Mouse (Mus musculus): ENCODE data around the gene Rnf114.

Rnf114 gene

DNA sequence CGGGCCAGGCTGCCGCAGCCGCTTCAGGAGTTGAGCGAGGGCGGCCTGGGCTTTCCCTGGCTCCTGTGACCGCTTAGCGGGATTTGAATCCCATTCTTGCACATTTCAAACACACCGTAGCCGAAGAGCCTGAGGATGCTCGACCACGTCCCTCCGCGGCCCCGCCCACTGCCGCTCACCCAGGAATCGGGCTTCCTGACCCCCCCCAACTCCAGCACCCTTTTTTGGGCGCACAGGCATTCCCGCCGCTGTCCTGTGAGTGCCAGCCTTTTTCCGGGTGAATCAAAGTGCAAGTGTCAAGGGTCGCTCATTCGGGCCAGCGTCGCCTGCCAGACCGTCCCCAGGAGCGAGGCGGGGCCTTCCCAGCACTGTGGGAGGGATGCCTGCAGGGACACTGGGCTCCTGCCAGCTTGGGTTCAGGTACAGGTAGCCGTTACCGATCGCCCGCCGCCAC is 11.5 kb downstream of the Rnf114 start:
- DNase-seq (ENCODE audit: low read depth, low spot score) = no peak

DNA sequence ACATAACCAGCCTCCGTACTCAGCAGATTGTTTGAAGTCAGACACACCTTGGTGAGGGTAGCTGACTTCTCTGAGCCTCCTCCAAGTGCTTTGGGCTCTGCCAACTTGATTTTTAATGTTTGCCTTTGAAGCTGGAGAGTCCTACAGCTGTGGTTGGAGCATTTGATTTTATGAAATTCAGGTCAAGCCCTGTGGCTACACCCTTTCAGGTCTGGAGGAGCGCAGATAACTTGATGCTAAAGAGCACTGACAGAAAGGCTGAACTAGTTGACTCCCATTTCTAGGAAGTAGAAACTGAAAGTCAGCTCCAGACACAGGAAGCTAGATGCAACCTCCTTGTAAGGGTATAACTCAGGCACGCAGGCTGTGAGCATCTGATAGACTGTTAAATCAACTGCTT is 12.7 kb downstream of the Rnf114 start:
- DNase-seq (ENCODE audit: low read depth, low spot score) = no peak

DNA sequence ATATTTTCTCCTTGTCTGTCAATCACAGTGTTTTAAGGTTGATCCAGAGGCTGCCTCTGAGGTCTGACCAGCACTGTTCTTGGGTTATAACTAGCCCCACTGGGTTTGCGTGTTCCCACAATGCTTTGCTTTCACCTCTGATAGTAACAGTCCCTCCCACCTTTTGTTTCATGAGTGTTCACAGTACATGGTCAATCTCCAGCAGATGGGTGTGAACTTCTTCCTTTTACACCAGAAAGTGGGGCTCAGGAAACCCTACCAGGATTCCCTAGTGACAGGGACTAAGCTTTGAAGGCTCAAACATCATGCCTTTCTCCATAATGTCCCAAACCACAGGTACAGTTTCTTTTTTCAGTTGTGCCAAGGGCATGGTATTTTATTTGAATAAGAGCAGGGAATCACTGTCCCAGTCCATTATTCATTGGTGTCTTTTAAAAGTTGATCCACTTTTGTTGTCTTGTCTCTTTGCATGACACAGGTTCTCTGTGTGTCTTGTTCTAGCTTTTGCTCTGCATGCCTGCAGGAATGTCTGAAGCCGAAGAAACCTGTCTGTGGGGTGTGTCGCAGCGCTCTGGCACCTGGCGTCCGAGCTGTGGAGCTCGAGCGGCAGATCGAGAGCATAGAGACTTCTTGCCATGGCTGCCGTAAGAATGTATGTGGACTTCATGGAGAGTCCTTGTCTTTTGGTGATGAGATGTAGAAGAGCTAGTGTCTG is 14.3 kb downstream of the Rnf114 start:
- no peak for DNase-seq (ENCODE audit: low read depth, low spot score)

DNA sequence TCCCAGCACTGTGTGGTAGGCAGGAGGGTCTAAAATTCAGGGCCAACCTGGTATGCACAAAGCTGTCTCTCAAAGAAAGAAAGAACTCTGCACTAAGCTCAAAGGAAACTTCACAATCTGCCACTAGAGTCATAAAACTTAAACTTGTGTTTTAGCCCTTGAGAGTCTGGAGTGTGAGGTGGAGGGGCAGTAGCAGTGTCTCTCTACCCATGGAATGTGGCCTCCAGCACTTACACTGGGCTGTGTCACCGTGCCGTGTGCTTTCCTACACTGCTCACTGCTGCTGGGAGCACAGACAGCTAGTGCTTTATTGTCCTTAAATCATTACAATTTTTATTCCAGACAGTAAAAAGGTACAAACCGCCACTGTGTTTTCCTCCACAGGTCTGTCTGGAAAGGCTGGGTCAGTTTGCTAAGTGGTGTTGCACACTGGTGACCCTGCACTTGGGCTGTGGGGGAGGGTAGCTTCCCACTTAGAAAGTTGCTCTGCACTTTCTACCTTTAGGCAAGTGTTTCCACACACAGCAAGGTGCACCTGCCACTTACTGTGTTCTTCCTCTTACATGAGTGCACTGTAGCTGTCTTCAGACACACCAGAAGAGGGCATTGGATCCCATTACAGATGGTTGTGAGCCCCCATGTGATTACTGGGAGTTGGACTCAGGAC is 15.4 kb downstream of the Rnf114 start:
- DNase-seq (ENCODE audit: low read depth, low spot score) = no peak

DNA sequence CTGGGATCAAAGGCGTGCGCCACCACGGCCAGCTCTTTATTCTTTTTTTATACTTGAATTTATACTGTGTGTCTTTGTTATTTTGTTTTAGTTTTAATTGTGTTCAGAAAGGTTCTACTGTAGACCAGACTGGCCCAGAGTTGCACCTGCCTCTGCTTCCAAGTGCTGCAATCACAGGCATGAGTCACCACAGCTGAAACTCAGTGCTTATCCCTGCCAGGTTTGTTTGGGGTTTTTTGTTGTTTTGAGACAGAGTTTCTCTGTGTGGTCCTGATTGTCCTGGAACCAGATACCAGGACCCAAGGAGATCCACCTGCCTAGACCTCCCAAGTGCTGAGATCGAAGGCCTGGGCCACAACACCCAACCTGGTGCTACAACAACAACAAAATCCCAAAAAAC is 16.1 kb downstream of the Rnf114 start:
- DNase-seq (ENCODE audit: low read depth, low spot score) = no peak

DNA sequence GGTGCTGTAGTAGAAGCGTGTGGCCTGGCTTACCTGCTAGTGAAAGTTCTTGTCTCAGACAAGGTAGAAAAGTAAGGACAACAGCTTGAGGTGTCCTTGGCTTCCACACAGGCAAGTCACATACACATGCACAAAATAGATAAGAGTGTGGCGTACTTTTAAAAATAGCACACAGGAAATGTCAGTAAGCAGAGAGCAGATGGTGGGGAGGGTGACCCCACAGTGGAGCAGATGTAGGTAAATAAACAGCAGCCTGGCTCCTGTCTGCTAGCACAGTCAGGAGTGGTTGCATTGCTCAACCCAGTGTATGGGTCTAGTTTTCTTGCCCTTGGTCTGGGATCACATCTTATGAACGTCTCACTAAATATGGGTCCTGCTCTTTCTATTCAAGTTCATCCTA is 18.0 kb downstream of the Rnf114 start:
- no peak for DNase-seq (ENCODE audit: low read depth, low spot score)

DNA sequence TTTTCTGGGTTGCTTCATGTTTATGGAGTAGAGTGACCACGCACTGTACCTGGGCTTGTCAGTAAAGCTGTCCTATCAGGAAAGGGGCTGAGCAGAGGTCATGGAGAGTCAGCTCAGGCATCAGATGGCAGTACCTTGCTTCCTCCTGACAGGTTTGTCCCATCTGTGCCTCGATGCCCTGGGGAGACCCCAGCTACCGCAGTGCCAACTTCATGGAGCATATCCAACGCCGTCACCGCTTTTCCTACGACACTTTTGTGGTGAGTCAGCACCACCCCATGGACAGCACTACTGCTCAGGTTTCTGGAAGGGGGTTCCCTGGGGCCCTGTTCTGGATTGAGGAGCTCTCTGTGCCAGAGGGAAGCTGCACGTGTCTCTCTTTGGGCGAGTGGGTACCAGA is 19.9 kb downstream of the Rnf114 start:
- no peak for DNase-seq (ENCODE audit: low read depth, low spot score)

DNA sequence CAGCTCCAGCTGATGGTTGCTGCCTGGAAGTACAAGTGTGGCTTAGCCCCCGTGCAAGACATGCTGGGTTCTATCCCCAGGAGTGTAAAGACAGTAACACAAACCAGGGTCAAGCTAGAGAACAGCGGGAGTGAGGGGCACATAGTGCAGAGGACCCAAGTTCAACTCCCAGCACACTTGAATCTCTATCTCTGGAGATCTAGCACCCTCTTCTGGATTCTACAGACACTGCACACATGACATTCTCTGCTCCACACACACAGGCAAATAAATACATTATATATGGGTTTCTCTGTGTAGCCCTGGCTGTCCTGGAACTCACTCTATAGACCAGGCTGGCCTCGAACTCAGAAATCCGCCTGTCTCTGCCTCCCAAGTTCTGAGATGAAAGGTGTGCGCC is 20.5 kb downstream of the Rnf114 start:
- no peak for DNase-seq (ENCODE audit: low read depth, low spot score)

DNA sequence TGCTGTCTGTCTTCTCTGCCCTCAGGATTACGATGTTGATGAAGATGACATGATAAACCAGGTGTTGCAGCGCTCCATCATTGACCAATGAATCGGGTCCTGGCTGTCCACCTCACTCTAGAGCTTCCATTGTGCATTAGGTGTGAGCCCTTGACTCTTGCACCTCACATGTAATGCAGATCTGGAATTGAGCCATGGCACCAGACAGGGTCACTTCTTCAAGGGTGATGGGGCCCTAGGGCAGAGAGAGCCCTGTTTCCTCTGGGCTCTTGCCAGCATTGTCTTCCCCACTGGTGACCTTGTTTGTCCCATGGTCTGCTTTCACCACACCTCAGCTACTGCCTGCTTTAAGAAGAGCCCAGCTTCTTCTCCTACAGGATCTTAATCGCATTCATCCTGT is 22.2 kb downstream of the Rnf114 start:
- DNase-seq (ENCODE audit: low read depth, low spot score) = no peak

DNA sequence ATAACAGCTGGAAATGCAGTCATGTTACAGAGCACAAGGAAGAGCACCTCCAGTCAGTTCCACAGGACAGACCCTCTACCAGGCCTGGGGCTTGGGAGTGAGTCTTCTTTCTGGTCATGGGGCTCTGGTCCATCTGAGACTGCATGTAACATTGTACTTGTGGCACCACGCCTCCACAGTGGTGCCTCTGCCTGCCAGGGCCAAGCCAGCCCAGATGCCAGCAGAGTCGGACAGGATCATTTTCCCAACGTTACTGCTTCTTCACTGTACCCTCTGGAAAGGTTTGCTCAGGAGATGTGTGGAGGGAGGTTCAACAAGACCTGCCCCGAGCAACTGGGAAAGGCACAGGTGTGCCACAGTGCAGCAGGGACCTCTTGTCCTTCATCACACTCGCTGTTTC is 23.2 kb downstream of the Rnf114 start:
- no peak for DNase-seq (ENCODE audit: low read depth, low spot score)

DNA sequence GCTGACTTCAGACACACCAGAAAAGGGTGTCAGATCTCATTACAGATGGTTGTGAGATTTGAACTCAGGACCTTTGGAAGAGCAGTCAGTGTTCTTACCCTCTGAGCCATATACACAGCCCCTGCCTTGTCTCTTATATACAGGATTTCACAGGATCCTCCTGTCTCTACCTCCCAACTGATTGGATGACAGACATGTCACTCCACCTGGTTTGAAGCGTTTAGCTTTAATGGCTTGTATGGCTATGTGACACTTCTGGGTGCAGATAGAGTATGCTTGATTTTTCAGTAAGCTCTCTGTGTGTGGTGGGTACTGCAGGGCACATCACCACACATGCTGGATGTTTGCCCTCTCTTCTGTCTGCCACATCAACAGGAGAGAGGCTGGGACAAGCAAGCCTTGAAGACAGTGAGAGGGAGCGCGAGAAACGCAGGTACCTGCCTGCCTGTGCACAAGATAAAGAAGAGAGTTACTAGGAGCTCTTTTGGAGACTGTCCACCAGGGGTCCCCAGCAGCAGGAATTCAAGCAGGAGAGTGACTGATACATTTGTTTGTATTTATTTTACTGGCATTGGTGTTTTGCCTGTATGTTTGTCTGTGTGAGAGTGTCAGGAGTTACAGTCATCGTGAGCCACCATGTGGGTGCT is 27.3 kb downstream of the Rnf114 start:
- no peak for DNase-seq (ENCODE audit: low read depth, low spot score)

DNA sequence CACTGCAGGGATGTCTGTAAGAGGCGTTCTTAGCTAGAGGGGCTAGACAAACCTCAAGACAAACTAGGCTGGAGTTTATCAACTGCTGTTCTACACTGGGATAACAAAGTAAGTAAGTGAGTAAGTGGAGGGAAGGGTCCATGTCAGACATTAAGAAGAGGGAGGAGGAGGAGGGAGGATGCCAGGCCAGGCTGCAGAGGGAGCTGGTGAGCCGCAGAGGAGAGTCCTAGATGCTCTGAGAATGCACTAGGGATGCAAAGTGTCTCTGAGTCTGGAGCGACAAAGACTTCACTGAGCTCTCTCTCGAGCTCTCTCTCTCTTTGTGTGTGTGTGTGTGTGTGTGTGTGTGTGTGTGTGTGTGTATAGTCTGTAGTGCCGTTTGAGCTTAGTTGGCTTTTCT is 35.8 kb downstream of the Rnf114 start:
- DNase-seq (ENCODE audit: low read depth, low spot score) = no peak

DNA sequence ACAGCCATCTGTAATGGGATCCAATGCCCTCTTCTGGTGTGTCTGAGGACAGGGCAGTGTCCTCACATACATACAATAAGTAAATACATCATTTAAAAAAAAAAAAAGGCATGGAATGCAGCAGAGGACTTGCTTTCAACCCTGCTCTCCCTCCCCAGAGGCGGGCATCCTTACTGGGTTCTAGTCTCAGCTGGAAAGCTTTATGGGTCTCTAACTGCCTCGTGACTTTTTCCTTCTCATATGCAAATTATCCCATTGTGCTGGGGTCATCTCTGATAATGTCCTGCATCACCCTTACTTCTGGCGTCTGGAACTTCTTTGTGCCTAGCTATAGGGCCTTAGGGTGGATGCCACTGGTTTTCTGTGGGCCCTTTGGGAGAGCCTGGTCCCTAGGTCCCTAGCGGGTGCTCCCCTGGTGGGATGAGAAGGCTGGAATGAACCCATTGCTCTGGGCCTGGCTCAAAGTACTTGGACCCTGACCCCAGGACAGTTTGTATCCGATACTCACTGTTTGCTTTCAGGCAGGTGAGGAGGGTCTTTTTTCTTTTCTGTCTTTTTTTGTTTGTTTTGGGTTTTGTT is 37.6 kb downstream of the Rnf114 start:
- no peak for DNase-seq (ENCODE audit: low read depth, low spot score)

DNA sequence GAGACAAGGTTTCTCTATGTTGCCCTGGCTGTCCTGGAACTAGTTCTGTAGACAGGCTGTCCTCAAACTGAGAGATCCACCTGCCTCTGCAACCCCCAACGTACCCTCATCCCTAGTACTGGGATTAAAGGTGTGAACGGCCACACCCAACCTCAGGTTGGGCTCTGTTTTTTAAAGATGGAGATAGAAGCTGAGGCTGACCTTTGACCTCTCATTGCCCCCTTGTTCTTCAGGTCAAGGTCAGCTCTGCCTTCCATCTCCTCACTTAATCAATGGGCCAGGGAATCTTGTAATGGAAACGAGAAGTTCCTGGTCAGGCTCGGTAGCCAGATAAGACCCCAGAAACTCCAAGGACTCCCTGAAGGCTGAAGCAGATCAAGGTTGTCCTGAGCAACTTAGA is 38.1 kb downstream of the Rnf114 start:
- no peak for DNase-seq (ENCODE audit: low read depth, low spot score)

DNA sequence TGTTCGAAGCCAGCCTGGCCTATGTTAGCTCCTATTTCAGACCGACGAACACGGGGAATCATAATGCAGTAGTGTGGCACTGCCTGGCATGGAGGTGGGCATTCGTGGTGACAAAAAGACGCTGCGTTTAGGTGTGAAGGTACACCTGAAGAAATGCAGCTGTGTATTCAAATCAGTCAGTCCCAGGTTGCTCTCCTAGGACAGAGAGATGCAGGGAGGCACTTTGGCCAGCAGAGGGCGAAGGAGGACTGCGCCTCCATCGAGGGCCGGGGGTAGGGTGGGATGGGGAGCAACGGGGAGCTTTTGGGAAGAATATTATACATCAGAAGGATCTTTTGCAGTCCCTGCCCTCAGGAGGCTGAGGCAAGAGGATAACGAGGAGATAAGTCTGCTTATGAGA is 39.7 kb downstream of the Rnf114 start:
- no peak for DNase-seq (ENCODE audit: low read depth, low spot score)

DNA sequence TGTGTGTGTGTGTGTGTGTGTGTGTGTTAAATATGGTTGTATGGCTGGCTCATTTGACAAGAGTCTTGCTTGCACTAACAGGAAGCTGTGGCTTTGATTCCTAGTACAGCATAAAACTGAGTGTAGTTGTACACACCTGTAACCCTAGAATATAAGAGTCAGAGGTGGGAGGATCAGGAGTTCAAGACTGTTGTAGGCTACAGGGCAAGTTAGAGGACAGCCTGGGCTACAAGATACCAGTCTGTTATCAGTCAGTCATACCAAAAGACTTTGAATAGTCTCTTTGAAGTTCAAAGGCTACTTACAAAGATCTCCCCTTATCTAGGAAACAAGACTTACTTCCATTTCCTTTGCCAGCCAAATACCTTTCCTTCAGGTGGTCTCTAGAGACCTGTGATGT is 41.4 kb downstream of the Rnf114 start:
- DNase-seq (ENCODE audit: low read depth, low spot score) = no peak

DNA sequence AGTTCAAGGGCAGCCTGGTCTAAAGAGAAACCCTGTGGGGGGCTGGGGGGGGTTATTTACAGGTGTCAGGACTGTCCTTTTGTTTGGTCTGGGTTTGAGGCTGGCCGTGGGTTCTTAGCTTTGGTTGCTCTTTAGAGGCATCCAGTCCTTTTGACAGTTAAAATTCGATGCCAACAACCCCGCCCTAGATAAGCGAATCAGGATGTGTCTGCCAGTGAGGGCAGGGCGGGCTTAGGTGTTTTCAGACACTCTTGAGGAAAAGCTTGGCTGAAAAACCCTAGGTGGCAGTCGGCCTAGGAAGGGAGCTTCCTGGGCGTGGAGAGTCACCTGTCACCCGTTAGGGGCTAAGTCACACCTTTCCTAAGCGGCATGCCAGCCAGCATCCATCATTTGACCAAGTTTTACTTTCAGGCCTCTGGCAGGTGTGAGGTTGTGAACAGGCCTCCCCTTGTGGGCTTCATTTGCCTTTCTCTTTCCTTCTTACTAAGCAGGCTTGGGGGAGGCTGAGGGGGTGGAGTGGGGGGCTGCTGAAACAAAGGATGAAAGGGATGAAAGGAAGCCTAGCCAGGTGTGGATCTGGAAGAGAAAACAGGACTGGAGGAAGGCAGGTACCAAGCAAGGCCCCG is 44.0 kb downstream of the Rnf114 start:
- no peak for DNase-seq (ENCODE audit: low read depth, low spot score)

DNA sequence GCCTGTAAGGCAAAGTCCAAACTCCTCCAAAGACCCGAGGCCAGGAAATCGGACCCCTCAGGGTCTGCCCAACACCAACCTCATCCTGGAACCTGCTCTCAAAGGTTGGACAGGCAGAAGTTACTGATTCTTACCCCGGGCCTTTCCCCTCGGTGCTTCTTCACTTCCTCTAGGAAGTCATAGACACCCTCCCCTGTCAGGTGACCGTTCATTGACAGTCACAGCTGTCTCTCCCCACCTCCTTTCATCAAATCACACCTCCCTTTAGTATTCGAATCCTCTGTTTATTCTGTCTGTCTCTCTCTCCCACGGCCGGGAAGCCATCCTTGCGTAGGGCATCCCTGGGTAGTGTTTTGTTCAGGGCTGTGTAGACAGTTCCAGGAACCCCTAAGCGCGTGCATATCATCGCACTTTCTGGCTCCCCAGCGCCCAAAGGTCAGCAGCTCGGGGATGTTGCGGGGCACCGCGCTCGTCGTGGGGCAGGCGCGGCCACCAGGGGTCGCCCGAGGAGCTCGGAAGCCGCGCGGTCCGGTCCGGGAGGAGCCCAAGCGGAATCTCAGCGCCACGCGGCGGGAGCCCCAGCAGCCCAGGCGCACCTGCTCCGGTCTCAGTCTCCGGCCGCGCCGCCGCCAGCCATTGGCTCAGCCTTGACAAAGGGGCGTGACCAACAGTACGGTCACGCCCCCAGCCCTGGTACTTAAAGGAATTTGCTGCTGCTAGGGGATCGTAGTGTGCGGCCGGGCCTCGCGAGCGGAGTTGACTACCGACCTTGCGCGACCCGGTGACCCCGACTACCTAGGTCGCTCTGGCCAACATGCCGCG is 45.2 kb downstream of the Rnf114 start, which contains the start of gene Snai1:
Snai1 (plus strand) TSS at position 720 of the 822 bp plus-strand sequence.
- DNase-seq (ENCODE audit: low read depth, low spot score) = peak; percentile 52

DNA sequence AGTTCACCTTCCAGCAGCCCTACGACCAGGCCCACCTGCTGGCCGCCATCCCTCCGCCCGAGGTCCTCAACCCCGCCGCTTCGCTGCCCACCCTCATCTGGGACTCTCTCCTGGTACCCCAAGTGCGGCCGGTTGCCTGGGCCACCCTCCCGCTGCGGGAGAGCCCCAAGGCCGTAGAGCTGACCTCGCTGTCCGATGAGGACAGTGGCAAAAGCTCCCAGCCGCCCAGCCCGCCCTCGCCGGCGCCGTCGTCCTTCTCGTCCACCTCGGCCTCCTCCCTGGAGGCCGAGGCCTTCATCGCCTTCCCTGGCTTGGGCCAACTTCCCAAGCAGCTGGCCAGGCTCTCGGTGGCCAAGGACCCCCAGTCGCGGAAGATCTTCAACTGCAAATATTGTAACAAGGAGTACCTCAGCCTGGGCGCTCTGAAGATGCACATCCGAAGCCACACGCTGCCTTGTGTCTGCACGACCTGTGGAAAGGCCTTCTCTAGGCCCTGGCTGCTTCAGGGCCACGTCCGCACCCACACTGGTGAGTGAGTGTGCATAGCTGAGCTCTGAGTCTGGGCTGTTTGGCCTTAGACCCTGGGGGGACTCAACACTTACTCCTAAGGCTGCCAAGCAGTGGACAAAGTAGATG is 46.3 kb downstream of the Rnf114 start:
- no peak for DNase-seq (ENCODE audit: low read depth, low spot score)

DNA sequence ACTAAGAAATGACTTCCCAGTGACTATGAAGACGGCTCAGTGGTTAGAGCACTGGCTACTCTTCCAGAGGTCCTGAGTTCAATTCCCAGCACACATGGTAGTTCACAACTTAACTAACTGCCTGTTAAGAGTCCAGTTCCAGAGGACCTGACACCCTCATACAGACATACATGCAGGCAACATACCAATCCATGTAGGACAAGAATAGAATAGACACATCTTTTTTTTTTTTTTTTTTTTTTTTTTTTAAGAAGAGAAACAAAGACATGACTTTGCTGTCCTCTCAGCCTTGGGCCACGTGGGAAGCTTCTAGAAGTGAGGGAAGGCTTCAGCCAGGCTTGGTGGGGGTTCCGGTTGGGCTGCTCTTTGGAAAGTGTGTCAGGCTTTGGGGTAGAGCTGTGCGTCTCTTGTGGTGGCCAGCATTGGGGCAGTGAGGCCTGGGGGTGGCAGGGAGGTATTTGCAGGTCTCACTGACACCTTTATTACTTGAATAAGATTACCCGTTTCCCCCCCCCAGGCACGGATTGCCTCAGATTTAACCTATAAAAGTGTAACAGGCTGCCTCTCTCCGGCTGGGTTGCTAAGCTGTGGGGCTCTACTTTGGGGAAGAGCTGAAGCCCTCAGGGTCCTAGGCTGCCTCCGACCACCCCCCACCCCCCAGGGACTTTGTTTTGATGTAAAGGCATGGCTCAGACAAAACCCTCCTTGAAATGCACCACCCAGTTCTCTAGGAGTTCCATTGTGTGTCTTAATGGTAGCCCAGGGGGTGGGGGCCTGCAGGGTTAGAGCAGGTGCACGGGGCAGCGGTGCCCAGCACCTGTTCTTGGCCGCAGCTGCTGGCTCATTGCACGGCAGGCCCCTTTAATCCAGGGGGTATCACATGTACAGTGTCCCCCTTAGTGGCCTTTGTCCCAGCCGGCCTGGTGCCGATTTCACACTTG is 47.4 kb downstream of the Rnf114 start:
- no peak for DNase-seq (ENCODE audit: low read depth, low spot score)

Measured in brain, embryonic 18.5 days (tissue).